Mouse (Mus musculus) cerebellum, postnatal 14 days (tissue): ENCODE measurements around the gene Serinc5.
"Not testable (repeated sequence)": the region's sequence is repeated elsewhere in the genome, so short reads cannot be mapped to it uniquely, and the experiment has no call there.

Experiments
- DNase-seq, 2 experiments: peaks; one replicate each; pipeline ENCODE4 v3.0.0; 2021; ENCODE audit warnings: mixed read lengths in 2 of 2

Gene Serinc5

GRCm38 (mm10) chr13:92610311-92611221, at the start of gene Serinc5:
Gene Serinc5 (plus strand): TSS chr13:92611091.
- peak; percentile 98 to 99 for DNase-seq

GRCm38 (mm10) chr13:92576072-92576471, 34.8 kb upstream of the Serinc5 start, which contains the start of gene Spz1:
Gene Spz1 (minus strand): TSS chr13:92576172.
- DNase-seq = no peak

DNA sequence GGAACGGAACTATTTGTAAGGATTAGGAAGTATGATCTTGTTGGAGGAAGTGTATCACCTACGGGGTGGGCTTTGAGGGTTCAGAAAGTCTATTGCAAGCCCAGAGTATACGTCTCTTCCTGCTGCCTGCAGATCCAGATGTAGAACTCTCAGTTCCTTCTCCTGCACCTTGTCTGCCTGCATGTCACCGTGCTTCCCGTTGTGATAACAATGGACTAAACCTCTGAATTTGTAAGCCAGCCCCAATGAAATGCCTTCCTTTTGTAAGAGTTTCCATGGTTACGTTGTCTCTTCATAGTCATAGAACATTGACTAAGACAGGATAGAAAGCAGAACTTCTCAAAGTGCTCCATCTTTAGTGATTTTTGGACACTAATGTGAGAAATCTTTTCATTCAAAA, 34.2 kb upstream of the Serinc5 start:
- no peak for DNase-seq

- no peak for DNase-seq
Measured at GRCm38 (mm10) chr13:92578210-92578609, 32.7 kb upstream of the Serinc5 start.

- peak; percentile 79 to 82 for DNase-seq
Measured at GRCm38 (mm10) chr13:92580220-92581043, 30.5 kb upstream of the Serinc5 start.

- DNase-seq = no peak
Measured at GRCm38 (mm10) chr13:92584094-92584717, 26.7 kb upstream of the Serinc5 start.

DNA sequence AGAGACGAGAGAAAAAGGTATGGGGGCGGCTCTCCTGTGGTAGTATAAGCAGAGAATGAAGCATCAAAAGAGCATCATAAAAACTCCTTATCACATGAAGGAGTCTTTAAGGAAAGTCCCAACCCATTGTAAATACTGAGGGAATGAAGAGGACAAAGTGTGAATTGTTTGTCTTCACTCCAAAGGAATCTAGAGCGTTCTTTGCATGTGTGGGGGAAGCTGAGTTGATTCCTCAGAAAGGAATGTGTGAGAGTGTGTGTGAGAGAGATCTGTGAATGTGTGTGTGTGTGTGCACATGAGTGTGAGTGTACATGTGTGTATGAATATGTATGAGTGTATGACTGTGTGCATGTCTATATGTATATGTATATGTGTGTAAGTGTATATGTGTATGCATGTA, 22.2 kb upstream of the Serinc5 start:
- DNase-seq = no peak

- peak; percentile 47 to 51 for DNase-seq
Measured at GRCm38 (mm10) chr13:92589255-92589654, 21.6 kb upstream of the Serinc5 start.

DNA sequence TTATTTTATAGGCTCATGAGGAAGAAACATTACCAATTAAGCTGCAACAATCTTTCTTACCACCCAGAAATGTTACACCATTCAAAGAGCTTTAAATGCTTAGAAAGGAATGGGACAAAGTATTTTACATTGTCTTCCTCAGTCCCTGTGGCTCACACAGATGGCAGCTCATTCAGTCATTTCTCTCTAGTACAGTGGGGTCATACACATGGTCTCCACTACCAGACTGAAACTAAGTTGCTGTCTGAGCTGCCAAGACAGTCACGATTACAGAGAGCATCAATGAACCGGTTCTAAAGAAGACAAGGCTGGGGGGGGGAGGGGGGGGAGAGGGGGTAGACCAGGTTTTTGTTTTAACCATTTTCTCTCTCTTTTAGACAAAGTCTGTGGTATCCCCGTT, 19.7 kb upstream of the Serinc5 start:
- no peak for DNase-seq

- no peak for DNase-seq
Measured at GRCm38 (mm10) chr13:92592268-92592785, 18.6 kb upstream of the Serinc5 start.

GRCm38 (mm10) chr13:92592786-92593635, 17.9 kb upstream of the Serinc5 start:
- DNase-seq = peak in 1 of 2 experiments; percentile 11

DNA sequence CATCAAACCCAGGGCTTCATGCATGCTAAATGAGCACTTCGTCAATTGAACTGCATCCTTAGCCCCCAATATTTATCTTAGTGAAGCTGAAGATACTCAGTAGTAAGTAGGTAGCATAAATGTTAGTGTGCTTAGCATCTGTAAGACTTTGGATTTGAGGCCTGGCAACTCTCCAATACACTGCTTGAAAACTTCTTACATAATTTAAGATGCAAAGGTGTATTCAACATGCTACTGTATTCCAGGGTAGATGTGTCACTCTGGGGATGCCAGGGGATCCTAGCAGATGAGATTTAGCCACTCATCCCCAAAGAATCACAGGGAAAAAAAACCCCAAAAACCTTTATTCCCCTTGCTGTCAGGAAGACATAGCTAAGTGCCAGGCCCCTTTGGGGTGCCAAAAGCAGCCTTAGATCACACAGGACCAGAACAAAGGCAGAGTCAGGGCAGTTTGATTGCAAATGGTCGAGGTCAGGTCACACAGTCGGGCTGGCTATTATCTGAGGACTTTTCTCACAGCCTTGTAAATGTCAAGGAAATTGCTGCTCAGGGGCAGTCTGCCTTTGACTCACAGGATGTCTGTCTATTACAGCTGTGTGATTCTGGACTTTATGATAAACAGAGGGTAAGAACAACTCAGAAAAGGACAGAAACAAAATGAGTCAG, 17.0 kb upstream of the Serinc5 start:
- DNase-seq = no peak

DNA sequence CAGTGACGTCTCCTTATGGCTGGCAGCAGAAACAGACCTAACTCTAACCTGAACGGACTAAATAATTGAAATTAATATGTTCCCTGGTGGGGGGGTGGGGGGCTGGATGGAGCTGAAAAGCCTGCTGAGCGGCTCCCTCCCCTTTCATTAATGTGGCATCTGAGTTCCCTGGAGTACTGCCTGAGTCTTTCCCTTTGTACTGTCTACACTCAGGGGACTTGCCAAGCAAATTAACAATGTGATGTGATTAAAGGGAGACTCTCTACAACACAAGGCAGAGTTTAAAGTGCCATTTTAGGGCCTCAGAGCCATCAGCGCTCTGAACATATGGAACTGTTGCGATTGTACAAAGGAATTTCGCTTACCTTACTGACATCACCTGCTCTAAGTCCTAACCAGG, 16.4 kb upstream of the Serinc5 start:
- DNase-seq = no peak

- no peak for DNase-seq
Measured at GRCm38 (mm10) chr13:92594907-92595306, 16.0 kb upstream of the Serinc5 start.

DNA sequence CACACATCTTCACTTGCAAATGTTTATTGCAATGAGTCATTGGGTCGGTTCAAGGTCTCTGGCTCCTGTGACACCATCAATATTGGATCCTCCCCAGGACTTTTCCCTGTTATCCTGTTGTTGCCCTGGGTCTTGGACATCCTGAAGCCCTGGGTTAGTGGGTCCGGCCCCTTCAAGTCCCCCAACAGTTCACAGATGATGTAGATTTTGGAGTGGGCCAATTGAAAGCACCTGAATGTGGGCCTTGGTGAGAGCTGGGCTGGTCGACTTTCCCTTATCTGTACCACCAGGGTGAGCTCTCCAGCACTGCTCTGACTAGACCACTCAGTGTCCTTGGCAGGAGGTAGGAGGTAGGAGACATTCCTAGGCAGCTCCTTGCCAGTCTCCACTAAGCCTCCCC, 15.5 kb upstream of the Serinc5 start:
- no peak for DNase-seq

DNA sequence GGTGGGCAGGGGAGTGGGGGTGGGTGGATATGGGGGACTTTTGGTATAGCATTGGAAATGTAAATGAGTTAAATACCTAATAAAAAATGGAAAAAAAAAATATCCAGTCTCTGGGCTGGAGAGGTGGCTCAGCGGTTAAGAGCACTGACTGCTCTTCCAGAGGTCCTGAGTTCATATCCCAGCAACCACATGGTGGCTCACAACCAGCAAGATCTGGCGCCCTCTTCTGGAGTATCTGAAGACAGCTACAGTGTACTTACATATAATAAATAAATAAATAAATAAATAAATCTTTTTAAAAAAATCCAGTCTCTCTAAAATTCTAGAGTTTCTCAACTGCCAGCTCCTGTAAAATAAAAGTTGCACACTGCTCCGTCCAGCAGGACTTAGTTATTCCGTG, 5.6 kb upstream of the Serinc5 start:
- DNase-seq = not testable (repeated sequence)

- DNase-seq = peak; percentile 16 to 24
Measured at GRCm38 (mm10) chr13:92609486-92610310, 1.2 kb upstream of the Serinc5 start.

DNA sequence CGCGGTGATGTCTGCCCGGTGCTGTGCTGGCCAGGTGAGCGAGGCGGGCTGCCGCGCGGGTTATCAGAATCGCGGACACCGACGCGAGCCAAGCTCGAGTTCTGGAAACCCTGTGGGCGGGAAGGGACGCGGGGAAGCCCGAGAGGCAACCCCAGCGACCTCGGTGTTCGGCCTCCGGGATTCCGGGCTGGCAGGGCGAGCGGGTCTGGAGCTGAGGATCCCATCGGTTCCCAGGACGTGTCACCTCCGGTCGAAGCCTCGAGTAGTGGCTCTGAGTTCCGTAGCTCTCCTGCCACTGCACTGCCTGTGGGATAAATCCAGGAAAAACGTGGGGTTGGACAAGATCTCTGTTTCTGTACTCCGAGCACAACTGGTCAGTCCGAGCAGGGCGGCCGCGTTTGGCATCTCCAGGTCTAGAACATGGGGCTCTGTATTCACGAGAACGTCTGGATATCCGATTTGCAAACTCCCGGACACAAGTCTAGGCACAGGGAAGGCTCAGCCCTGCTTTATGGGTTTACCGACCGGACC, 428 bp downstream of the Serinc5 start:
- no peak for DNase-seq

GRCm38 (mm10) chr13:92611917-92612316, 1.0 kb downstream of the Serinc5 start:
- peak; percentile 26 to 36 for DNase-seq

DNA sequence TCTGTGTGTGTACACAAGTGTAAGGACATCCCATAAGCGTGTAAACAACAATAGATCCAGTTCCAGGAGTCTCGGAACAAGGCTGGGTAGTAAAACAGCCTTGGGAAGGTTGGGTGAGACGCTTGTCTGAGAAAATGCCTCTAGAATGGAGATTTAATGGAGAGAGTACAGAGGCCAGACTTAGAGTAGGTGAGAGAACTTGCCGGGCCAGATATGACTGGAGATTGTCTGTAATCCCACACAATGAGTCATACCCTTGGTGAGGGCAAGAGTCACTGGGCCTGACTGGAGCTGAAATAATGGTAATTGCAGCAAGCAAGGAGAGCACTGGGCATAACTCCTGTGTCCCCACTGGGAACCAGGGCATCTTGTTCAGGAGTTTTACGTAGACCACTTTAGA, 2.2 kb downstream of the Serinc5 start:
- no peak for DNase-seq
